Mouse (Mus musculus) heart, embryonic 12.5 days (tissue): ENCODE measurements around the gene Atpif1. TPM values are rescaled to one million over a fixed set of nuclear protein-coding genes. Genes with fewer than 3 reads are reported as not detected.

Experiments used
- ATAC-seq: fragments of 200-750 bp; cut with Nextera tagmentation; 2 replicates; pipeline ENCODE4 v1.8.0; 2017; ENCODE audit warnings: moderate TSS enrichment, moderate library complexity; ENCODE audit not compliant: insufficient number of reproducible peaks, low FRiP score
- H3K27ac ChIP-seq: fragments of 300-500 bp; sonication (generic); 2 replicates; pipeline ENCODE4 v1.5.1; 2016; ENCODE audit warnings: mild to moderate bottlenecking, moderate library complexity; ENCODE audit not compliant: poor library complexity, severe bottlenecking
- H3K27me3 ChIP-seq: fragments of 300-500 bp; sonication (generic); replicated peaks from 2 replicates; pipeline ENCODE4 v1.6.1; 2016; ENCODE audit warnings: mild to moderate bottlenecking, moderate library complexity
- H3K36me3 ChIP-seq: fragments of 300-500 bp; sonication (generic); 2 replicates; pipeline ENCODE4 v1.6.1; 2016; ENCODE audit warnings: mild to moderate bottlenecking, moderate library complexity
- H3K4me1 ChIP-seq: fragments of 300-500 bp; sonication (generic); replicated peaks from 2 replicates; pipeline ENCODE4 v1.6.1; 2016; ENCODE audit warnings: mild to moderate bottlenecking
- H3K4me2 ChIP-seq: fragments of 300-500 bp; sonication (generic); 2 replicates; pipeline ENCODE4 v1.6.1; 2016; ENCODE audit warnings: mild to moderate bottlenecking, moderate library complexity
- H3K4me3 ChIP-seq: fragments of 300-500 bp; sonication (generic); 2 replicates; pipeline ENCODE4 v1.5.1; 2016; ENCODE audit warnings: mild to moderate bottlenecking
- H3K9ac ChIP-seq: fragments of 300-500 bp; sonication (generic); 2 replicates; pipeline ENCODE4 v1.6.1; 2016; ENCODE audit warnings: mild to moderate bottlenecking, moderate library complexity
- H3K9me3 ChIP-seq: fragments of 300-500 bp; sonication (generic); replicated peaks from 2 replicates; pipeline ENCODE4 v1.6.1; 2016; ENCODE audit warnings: mild to moderate bottlenecking, moderate library complexity
- WGBS: fragments of 180-500 bp; shearing (Covaris S2); methylation state at CpG from one replicate; pipeline ENCODE4 v1.1.7; 2016; 5-methylcytosine and 5-hydroxymethylcytosine counted together
- polyA plus RNA-seq: library from polyadenylated mRNA; unstranded; fragments of >200 nt; fragmentation: Nextera tagmentation; extraction: Ambion mirVana; gene quantifications from 2 replicates; pipeline ENCODE4 v1.2.1, GENCODE M21; 2016

The Atpif1 gene
- polyA plus RNA-seq, 1 experiment from 2014 or later, result 1,373 TPM

DNA sequence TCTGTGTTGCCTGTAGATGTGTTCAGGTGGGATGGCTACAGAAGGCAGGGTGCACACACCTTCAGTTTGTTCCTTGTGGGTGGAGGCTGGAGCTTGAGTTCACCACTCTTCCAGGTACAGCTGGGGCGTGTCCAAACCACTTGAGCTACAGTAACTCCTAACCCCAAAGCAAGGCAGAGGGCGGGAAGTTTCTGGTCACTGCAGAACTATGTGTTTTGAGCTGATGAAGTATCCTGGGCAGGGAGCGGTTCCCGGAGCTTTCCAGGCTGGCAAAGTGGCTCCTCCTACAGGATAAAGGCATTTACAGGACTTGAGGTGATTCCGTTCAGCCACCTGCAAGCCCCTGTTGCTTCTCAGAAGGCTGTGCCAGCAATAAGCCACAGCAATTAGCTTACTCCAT is 20.8 kb upstream of the Atpif1 start:
- Histone ChIP-seq H3K27me3 (no peaks in the 10 kb centered on the region), H3K36me3 (peaks cover 48% of the 10 kb centered on the region), H3K27ac (no peak overlapping the region), H3K4me2 (no peak overlapping the region), H3K9ac (peak overlapping the region; percentile 35; the same call in 1 of the 2 replicates), H3K4me3 (no peak overlapping the region), H3K4me1 (peaks cover 20% of the 10 kb centered on the region), H3K9me3 (no peaks in the 10 kb centered on the region)
- 60% methylated on average over 5 of the region's 5 CpGs for WGBS
- ATAC-seq, result no peak; the same call in 1 of the 2 replicates

GRCm38 (mm10) chr4:132545851-132546250 is 12.4 kb upstream of the Atpif1 start:
- peak; percentile 80 for ATAC-seq
- Histone ChIP-seq H3K27ac (no peak overlapping the region), H3K4me2 (no peak overlapping the region), H3K36me3 (peaks cover 83% of the 10 kb centered on the region), H3K4me3 (no peak overlapping the region), H3K9ac (no peak overlapping the region), H3K27me3 (no peaks in the 10 kb centered on the region), H3K4me1 (no peaks in the 10 kb centered on the region), H3K9me3 (no peaks in the 10 kb centered on the region)
- WGBS, result 38% methylated on average over 8 of the region's 8 CpGs

- no peaks in the 10 kb centered on the region for H3K9me3 ChIP-seq
- H3K4me1 ChIP-seq, result no peaks in the 10 kb centered on the region
- H3K27me3 ChIP-seq, result no peaks in the 10 kb centered on the region
- peaks cover 80% of the 10 kb centered on the region for H3K36me3 ChIP-seq
- no peak for ATAC-seq
- no peak overlapping the region for H3K27ac ChIP-seq
- H3K4me3 ChIP-seq, result no peak overlapping the region
- 66% methylated on average over 1 of the region's 1 CpGs for WGBS
- no peak overlapping the region for H3K4me2 ChIP-seq
- H3K9ac ChIP-seq, result no peak overlapping the region
Measured at GRCm38 (mm10) chr4:132542724-132543123, 9.3 kb upstream of the Atpif1 start.

GRCm38 (mm10) chr4:132541413-132541812 is 8.0 kb upstream of the Atpif1 start:
- Histone ChIP-seq H3K27me3 (no peaks in the 10 kb centered on the region), H3K36me3 (peaks cover 69% of the 10 kb centered on the region), H3K9me3 (no peaks in the 10 kb centered on the region), H3K4me2 (no peak overlapping the region), H3K9ac (no peak overlapping the region), H3K27ac (no peak overlapping the region), H3K4me1 (peaks cover 10% of the 10 kb centered on the region), H3K4me3 (no peak overlapping the region)
- no peak for ATAC-seq
- WGBS, result 89% methylated on average over 4 of the region's 4 CpGs

- WGBS, result 95% methylated on average over 5 of the region's 5 CpGs
- no peak for ATAC-seq
- H3K36me3 ChIP-seq, result peaks cover 59% of the 10 kb centered on the region
Measured at GRCm38 (mm10) chr4:132539481-132539880, 6.0 kb upstream of the Atpif1 start.

GRCm38 (mm10) chr4:132535406-132536121 is 2.1 kb upstream of the Atpif1 start, which contains the start of gene Dnajc8:
Dnajc8 (plus strand) TSS chr4:132535550.
- under 1% methylated on average over 59 of the region's 60 CpGs for WGBS
- Histone ChIP-seq H3K36me3 (peaks cover 36% of the 10 kb centered on the region), H3K4me3 (peak within 1 kb of the TSS; percentile 99), H3K27me3 (no peaks in the 10 kb centered on the region), H3K27ac (peak within 1 kb of the TSS; percentile 94), H3K9me3 (no peaks in the 10 kb centered on the region), H3K4me2 (peak within 1 kb of the TSS; percentile 89), H3K9ac (peak within 1 kb of the TSS; percentile 98), H3K4me1 (peaks cover 29% of the 10 kb centered on the region)
- peak; percentile 84 for ATAC-seq

More at GRCm38 (mm10) chr4:132539481-132539880, 6.0 kb upstream of the Atpif1 start:
- Histone ChIP-seq H3K9ac (no peak overlapping the region), H3K4me2 (no peak overlapping the region), H3K27me3 (no peaks in the 10 kb centered on the region), H3K27ac (no peak overlapping the region), H3K4me1 (peaks cover 14% of the 10 kb centered on the region), H3K9me3 (no peaks in the 10 kb centered on the region), H3K4me3 (no peak overlapping the region)

GRCm38 (mm10) chr4:132532496-132532895 is 963 bp downstream of the Atpif1 start:
- peak overlapping the region; percentile 91 for H3K9ac ChIP-seq
- peak; percentile 51; the same call in 1 of the 2 replicates for ATAC-seq
- H3K4me2 ChIP-seq, result peak overlapping the region; percentile 89
- H3K9me3 ChIP-seq, result no peaks in the 10 kb centered on the region
- peak overlapping the region; percentile 94 for H3K27ac ChIP-seq
- no peaks in the 10 kb centered on the region for H3K27me3 ChIP-seq
- peaks cover 20% of the 10 kb centered on the region for H3K36me3 ChIP-seq
- peak overlapping the region; percentile 81 for H3K4me3 ChIP-seq
- H3K4me1 ChIP-seq, result peaks cover 29% of the 10 kb centered on the region
- WGBS, result 2% methylated on average over 5 of the region's 5 CpGs

DNA sequence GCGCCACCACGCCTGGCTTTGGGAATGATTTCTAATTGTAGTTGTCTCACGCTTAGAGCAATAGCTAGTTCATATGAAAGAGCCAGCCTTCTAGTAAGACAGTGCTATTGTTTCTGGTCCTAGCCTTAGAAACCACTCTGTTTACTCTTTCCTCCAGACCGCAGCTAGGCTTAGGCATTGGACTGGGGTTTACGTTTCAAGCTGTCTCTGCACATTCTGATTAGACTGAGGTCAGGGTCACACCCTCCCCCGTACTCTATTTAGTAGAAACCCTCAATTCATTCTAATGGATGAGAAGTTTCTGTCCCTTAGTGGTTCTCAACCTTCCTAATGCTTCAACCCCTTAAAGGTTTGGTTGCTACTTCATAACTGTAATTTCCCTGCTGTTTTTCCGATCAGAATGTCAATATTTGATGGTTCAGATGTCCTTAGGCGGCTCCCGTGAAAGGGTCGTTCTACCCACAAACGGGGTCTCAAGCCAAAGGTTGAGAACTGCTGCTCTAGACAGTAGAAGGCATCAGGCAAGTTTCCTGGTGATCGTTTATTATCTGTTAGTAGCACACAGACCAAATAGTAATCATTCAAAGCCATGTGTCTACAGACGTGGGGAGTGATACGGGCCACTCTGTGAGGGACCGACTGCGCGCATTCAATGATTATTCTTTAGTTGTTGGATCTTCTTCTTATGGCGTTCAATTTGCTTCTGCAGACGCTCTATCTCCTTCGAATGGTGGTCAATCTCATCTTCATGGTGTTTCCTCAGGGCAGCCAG is 3.2 kb downstream of the Atpif1 start:
- no peaks in the 10 kb centered on the region for H3K9me3 ChIP-seq
- peaks cover 20% of the 10 kb centered on the region for H3K36me3 ChIP-seq
- WGBS, result 83% methylated on average over 20 of the region's 20 CpGs
- no peak overlapping the region for H3K4me3 ChIP-seq
- no peak for ATAC-seq
- H3K27me3 ChIP-seq, result no peaks in the 10 kb centered on the region
- H3K27ac ChIP-seq, result no peak overlapping the region
- no peak overlapping the region for H3K9ac ChIP-seq
- peaks cover 17% of the 10 kb centered on the region for H3K4me1 ChIP-seq
- H3K4me2 ChIP-seq, result no peak overlapping the region

DNA sequence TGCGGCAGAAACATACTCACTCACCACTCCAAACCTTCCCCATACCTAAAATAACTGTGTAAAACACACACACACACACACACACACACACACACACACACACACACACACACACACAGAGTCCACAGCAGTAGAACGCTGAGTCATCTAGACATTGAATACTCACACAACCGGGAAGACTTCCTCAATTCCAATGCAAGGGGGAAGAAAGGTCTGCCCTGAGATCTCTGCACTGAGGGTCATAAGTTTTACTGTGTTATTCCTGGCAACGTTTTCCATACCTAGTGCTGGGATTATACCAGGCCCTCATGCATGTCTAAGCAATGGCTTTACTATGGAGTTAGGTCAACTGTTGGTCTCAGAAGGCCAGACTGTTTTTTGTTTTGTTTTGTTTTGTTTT is 4.1 kb downstream of the Atpif1 start:
- Histone ChIP-seq H3K9me3 (no peaks in the 10 kb centered on the region), H3K9ac (no peak overlapping the region), H3K27ac (no peak overlapping the region), H3K4me1 (peaks cover 25% of the 10 kb centered on the region), H3K4me2 (no peak overlapping the region), H3K27me3 (no peaks in the 10 kb centered on the region), H3K36me3 (peaks cover 20% of the 10 kb centered on the region), H3K4me3 (no peak overlapping the region)
- 60% methylated on average over 4 of the region's 4 CpGs for WGBS
- no peak for ATAC-seq

GRCm38 (mm10) chr4:132527917-132528522 is 5.4 kb downstream of the Atpif1 start:
- 88% methylated on average over 8 of the region's 8 CpGs for WGBS
- Histone ChIP-seq H3K4me2 (no peak overlapping the region), H3K4me1 (peaks cover 24% of the 10 kb centered on the region), H3K9me3 (no peaks in the 10 kb centered on the region), H3K36me3 (peaks cover 20% of the 10 kb centered on the region), H3K27ac (no peak overlapping the region), H3K27me3 (no peaks in the 10 kb centered on the region), H3K9ac (no peak overlapping the region), H3K4me3 (no peak overlapping the region)
- ATAC-seq, result no peak

DNA sequence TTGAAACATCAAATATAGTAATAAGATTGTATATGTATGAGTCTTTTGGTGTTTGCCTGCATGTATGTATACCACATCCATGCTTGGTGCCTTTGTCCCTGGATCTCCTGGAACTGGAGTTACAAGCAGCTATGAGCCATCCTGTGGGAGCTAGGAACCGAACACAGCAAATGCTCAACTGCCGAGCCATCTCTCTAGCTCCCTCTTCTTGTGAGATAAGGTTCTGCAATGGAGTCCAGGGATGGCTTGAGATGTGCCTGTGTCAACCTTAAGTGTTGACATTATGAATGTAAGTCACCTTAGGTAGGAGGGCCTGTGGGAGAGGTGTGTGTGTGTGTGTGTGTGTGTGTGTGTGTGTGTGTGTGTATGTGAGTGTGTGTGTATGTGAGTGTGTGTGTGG is 6.8 kb downstream of the Atpif1 start:
- H3K27me3 ChIP-seq, result no peaks in the 10 kb centered on the region
- H3K9me3 ChIP-seq, result no peaks in the 10 kb centered on the region
- H3K36me3 ChIP-seq, result peaks cover 18% of the 10 kb centered on the region
- H3K9ac ChIP-seq, result no peak overlapping the region
- no peak for ATAC-seq
- H3K4me1 ChIP-seq, result peaks cover 16% of the 10 kb centered on the region
- no peak overlapping the region for H3K4me3 ChIP-seq
- WGBS, result 55% methylated on average over 2 of the region's 2 CpGs
- no peak overlapping the region for H3K27ac ChIP-seq
- no peak overlapping the region for H3K4me2 ChIP-seq
